Mouse (Mus musculus) monocyte, adult 5-6 weeks (primary cell): Measurements from ENCODE around the gene Ruvbl1. TPM values are rescaled to one million over a fixed set of nuclear protein-coding genes. Genes with fewer than 3 reads are reported as not detected.

ENCODE experiments used
- ATAC-seq: fragments of 153-309, 156-312 bp; replicated peaks from 2 replicates; pipeline ENCODE4 v1.8.0; 2017; ENCODE audit warnings: mild to moderate bottlenecking; ENCODE audit not compliant: low TSS enrichment, insufficient number of reproducible peaks, severe bottlenecking, poor library complexity, low FRiP score
- total RNA-seq: library from RNA; stranded (forward); fragments of 200-1000, 200-491, 200-594 nt; gene quantifications from 3 replicates; pipeline ENCODE4 v1.2.3, GENCODE M21; 2017

Gene Ruvbl1
- total RNA-seq, result 44.6 to 62.5 TPM (median 55.5 TPM) in 3 replicates

GRCm38 (mm10) chr6:88465181-88465920, at the start of gene Ruvbl1:
Gene Ruvbl1 (plus strand): TSS chr6:88465409.
- ATAC-seq, result peak; percentile 99

- 0 out of 2 replicates have a peak, but pooled peaks have one; percentile 40 for ATAC-seq
These were observed 49.0 kb upstream of the Ruvbl1 start for GRCm38 (mm10) chr6:88416130-88416758.

GRCm38 (mm10) chr6:88431202-88431601, 34.0 kb upstream of the Ruvbl1 start:
- ATAC-seq, result no peak

GRCm38 (mm10) chr6:88435609-88436008, 29.6 kb upstream of the Ruvbl1 start:
- ATAC-seq, result 0 out of 2 replicates have a peak, but pooled peaks have one; percentile 38

GRCm38 (mm10) chr6:88439056-88439455, 26.2 kb upstream of the Ruvbl1 start:
- ATAC-seq, result no peak

- no peak for ATAC-seq
These were observed 22.7 kb upstream of the Ruvbl1 start for GRCm38 (mm10) chr6:88442551-88442950.

GRCm38 (mm10) chr6:88443446-88443845, 21.8 kb upstream of the Ruvbl1 start:
- no peak for ATAC-seq

- ATAC-seq, result no peak
These were observed 21.0 kb upstream of the Ruvbl1 start for GRCm38 (mm10) chr6:88444076-88444750.

- no peak for ATAC-seq
These were observed 19.5 kb upstream of the Ruvbl1 start for GRCm38 (mm10) chr6:88445661-88446060.

- ATAC-seq, result peak; percentile 67
These were observed 18.9 kb upstream of the Ruvbl1 start, which contains the start of gene Eefsec for GRCm38 (mm10) chr6:88446063-88447002. Gene Eefsec (minus strand): TSS chr6:88446539.

- ATAC-seq, result no peak
These were observed 17.8 kb upstream of the Ruvbl1 start for GRCm38 (mm10) chr6:88447454-88447853.

- no peak for ATAC-seq
These were observed 10.7 kb upstream of the Ruvbl1 start for GRCm38 (mm10) chr6:88454545-88454944.

GRCm38 (mm10) chr6:88469878-88470277, 4.7 kb downstream of the Ruvbl1 start:
- no peak for ATAC-seq

GRCm38 (mm10) chr6:88480421-88480820, 15.2 kb downstream of the Ruvbl1 start:
- ATAC-seq, result no peak

GRCm38 (mm10) chr6:88483111-88483510, 17.9 kb downstream of the Ruvbl1 start:
- no peak for ATAC-seq

- ATAC-seq, result no peak
These were observed 18.7 kb downstream of the Ruvbl1 start for GRCm38 (mm10) chr6:88483913-88484312.

- ATAC-seq, result no peak
These were observed 20.2 kb downstream of the Ruvbl1 start for GRCm38 (mm10) chr6:88485378-88485777.

GRCm38 (mm10) chr6:88486893-88487292, 21.7 kb downstream of the Ruvbl1 start:
- ATAC-seq, result no peak
